Mouse (Mus musculus) ES-E14 (cell line): ENCODE results near the gene Mecr. TPM values are rescaled to one million over a fixed set of nuclear protein-coding genes. Genes with fewer than 3 reads are reported as not detected.
A peak's percentile ranks its signal among the peaks of the same experiment; 100 is the strongest.

ENCODE experiments used
- DNase-seq: peaks from one replicate; pipeline ENCODE4 v3.0.0-alpha.2; 2013; ENCODE audit warnings: low read depth, low spot score
- H3K27ac ChIP-seq: 2 replicates; pipeline ENCODE4 v1.5.1; 2012; ENCODE audit warnings: low read depth, mild to moderate bottlenecking, low read length, moderate library complexity, mixed read lengths; ENCODE audit not compliant: poor library complexity, insufficient read depth, severe bottlenecking
- H3K36me3 ChIP-seq: 2 replicates; pipeline ENCODE4 v1.6.1; 2012; ENCODE audit warnings: mild to moderate bottlenecking, low read length, moderate library complexity, mixed read lengths; ENCODE audit not compliant: control insufficient read depth, poor library complexity, insufficient read depth, severe bottlenecking
- H3K4me1 ChIP-seq, 2 experiments: fragments of 150-350 bp in 1 of 2; sonication (generic) in 1 of 2; 2 replicates each; pipeline ENCODE4 v1.6.1; 2012; ENCODE audit warnings: low read length in 2 of 2, mild to moderate bottlenecking in 1 of 2, mixed read lengths in 1 of 2; ENCODE audit not compliant: control insufficient read depth in 2 of 2, insufficient read depth in 2 of 2, poor library complexity in 1 of 2
- H3K4me3 ChIP-seq, 2 experiments: fragments of 150-350 bp in 1 of 2; sonication (generic) in 1 of 2; 2 replicates each; pipeline ENCODE4 v1.5.1; 2012; ENCODE audit warnings: low read length in 2 of 2, low read depth in 1 of 2, mild to moderate bottlenecking in 1 of 2, mixed read lengths in 1 of 2; ENCODE audit not compliant: insufficient read depth in 1 of 2, poor library complexity in 1 of 2, severe bottlenecking in 1 of 2
- H3K9ac ChIP-seq: 2 replicates; pipeline ENCODE4 v1.6.1; 2012; ENCODE audit warnings: low read depth, mild to moderate bottlenecking, low read length, mixed read lengths; ENCODE audit not compliant: poor library complexity, insufficient read depth, severe bottlenecking
- H3K9me3 ChIP-seq: fragments of 150-350 bp; sonication (generic); 2 replicates; pipeline ENCODE4 v1.6.1; 2012; ENCODE audit warnings: low read depth, mild to moderate bottlenecking, low read length; ENCODE audit not compliant: control insufficient read depth, insufficient read depth
- CHD2 ChIP-seq: IDR thresholded peaks from 2 replicates; pipeline ENCODE4 v1.6.1; 2014; ENCODE audit warnings: mild to moderate bottlenecking, low read depth, low read length, inconsistent platforms
- HCFC1 ChIP-seq: IDR thresholded peaks from 2 replicates; pipeline ENCODE4 v1.6.1; 2012; ENCODE audit warnings: low read length, inconsistent platforms, borderline replicate concordance; ENCODE audit not compliant: insufficient read depth
- MAFK ChIP-seq: IDR thresholded peaks from 2 replicates; pipeline ENCODE4 v1.6.1; 2014; ENCODE audit warnings: mild to moderate bottlenecking, low read depth, low read length, inconsistent platforms; ENCODE audit not compliant: insufficient read depth
- ZC3H11A ChIP-seq: IDR thresholded peaks from 2 replicates; pipeline ENCODE4 v1.6.1; 2012; ENCODE audit warnings: low read depth, mild to moderate bottlenecking, inconsistent platforms, low read length, borderline replicate concordance
- ZNF384 ChIP-seq: IDR thresholded peaks from 2 replicates; pipeline ENCODE4 v1.6.1; 2012; ENCODE audit warnings: low read depth, low read length, inconsistent platforms
- in situ Hi-C, 2 experiments: fragments of 600-800 bp; cut with MboI; formaldehyde crosslinking; loops; one replicate each; pipeline ENCODE4 v1.15.1; 2025; ENCODE audit warnings: low sequenced_read_pairs in 2 of 2, inconsistent platforms in 1 of 2; ENCODE audit not compliant: unreplicated experiment in 2 of 2
- total RNA-seq: library from RNA; depleted of rRNA; stranded (reverse); fragments of 300-350 nt; gene quantifications from 2 replicates; pipeline ENCODE4 v1.2.3, GENCODE M21; 2012

Gene Mecr
- total RNA-seq, 1 experiment, result 31.2 TPM

DNA sequence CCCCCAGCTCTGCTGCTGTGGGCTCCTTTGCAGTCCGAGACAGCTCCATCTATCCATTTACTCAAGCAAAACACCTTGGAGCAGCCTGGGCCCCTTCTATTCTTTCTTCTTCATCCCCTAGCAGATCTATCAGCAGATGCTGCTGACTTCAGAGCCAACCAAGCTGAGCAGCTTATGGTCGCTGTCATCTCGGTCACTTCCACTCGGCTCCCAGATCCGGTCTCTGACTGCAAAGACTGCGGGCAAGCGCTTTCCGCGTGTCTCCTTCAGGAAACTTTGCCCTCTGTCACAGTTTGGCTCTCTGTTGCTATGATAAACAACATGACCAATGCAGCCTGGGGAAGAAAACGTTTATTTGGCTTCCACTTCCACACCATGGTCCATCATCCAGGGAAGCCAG lies 28.4 kb upstream of the Mecr start:
- no peak overlapping the region for H3K4me3 ChIP-seq
- in situ Hi-C loops, result no loop called here
- DNase-seq, result no peak
- H3K9ac ChIP-seq, result no peak overlapping the region
- TF ChIP-seq CHD2 (no peak), ZC3H11A (no peak), ZNF384 (no peak), HCFC1 (no peak), MAFK (no peak)
- peaks cover 0 to 7% of the 10 kb centered on the region in 2 experiments; a peak in 1 of 4 replicates for H3K4me1 ChIP-seq
- H3K27ac ChIP-seq, result no peak overlapping the region
- H3K9me3 ChIP-seq, result no peaks in the 10 kb centered on the region
- H3K36me3 ChIP-seq, result no peaks in the 10 kb centered on the region

DNA sequence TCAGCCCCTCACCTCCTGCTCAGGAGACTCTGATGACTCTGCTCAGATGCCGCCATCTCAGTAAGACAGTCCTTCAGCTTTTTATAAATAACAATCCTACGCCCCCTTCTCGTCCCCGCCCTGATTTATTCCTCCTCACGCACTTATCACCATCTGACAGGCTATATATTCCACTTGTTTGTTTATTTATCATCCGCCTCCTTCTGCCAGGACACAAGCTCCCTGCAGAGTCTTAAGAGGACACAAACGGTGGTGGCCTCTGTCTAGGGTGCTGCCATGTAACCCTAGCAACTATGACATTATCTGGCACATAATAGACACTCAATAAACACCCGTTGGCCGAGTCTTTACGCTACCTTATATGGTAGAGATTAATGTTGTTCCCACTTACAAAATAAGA lies 27.5 kb upstream of the Mecr start:
- no peak for DNase-seq
- no peak overlapping the region for H3K27ac ChIP-seq
- in situ Hi-C loops, result no loop called here
- H3K4me3 ChIP-seq, result no peak overlapping the region
- no peak overlapping the region for H3K9ac ChIP-seq
- peaks cover 0 to 9% of the 10 kb centered on the region in 2 experiments; a peak in 1 of 4 replicates for H3K4me1 ChIP-seq
- H3K36me3 ChIP-seq, result no peaks in the 10 kb centered on the region
- TF ChIP-seq CHD2 (no peak), ZC3H11A (no peak), ZNF384 (no peak), HCFC1 (no peak), MAFK (no peak)
- H3K9me3 ChIP-seq, result no peaks in the 10 kb centered on the region

GRCm38 (mm10) chr4:131818926-131819325 lies 24.3 kb upstream of the Mecr start:
- H3K9ac ChIP-seq, result peak overlapping the region; percentile 42
- H3K27ac ChIP-seq, result no peak overlapping the region; the same call in 1 of the 2 replicates
- H3K36me3 ChIP-seq, result no peaks in the 10 kb centered on the region
- H3K4me1 ChIP-seq, result peaks cover 0 to 13% of the 10 kb centered on the region in 2 experiments; a peak in 1 of 4 replicates
- no peaks in the 10 kb centered on the region for H3K9me3 ChIP-seq
- in situ Hi-C loops, result no loop called here
- DNase-seq, result no peak
- peak overlapping the region; percentile 54 to 58 for H3K4me3 ChIP-seq
- TF ChIP-seq MAFK, result no peak

DNA sequence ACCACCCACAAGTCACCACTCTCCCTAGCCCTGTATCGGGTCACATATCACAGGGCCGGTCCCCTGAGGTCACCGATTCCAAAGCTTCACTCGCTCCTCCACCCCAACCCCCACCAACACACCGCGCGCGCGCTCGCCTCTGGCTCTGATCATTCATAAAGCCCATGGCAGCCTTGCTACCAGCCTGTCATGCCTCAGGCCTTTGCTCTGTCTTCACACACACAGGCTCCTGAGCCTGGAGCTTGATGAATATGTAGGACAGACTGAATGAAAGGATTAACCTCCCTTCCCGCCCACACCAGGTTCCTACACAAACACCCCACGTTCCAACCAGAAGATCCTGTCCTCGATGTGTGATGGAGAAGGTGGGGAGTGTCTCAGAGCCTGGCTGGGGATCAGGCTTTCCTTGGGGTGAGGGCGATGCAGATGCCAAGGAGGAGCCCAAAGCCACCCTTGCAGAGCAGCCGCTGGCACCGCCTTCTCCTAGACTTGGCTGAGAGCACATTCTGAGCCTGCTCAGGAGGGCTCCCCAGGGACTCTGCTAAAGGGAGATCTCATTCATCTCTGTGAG lies 22.0 kb upstream of the Mecr start:
- Histone ChIP-seq H3K27ac (no peak overlapping the region), H3K9me3 (no peaks in the 10 kb centered on the region), H3K9ac (no peak overlapping the region), H3K4me1 (peaks cover 0 to 21% of the 10 kb centered on the region in 2 experiments; a peak in 1 of 4 replicates), H3K4me3 (no peak overlapping the region), H3K36me3 (no peaks in the 10 kb centered on the region)
- no peak for TF ChIP-seq HCFC1
- no peak for TF ChIP-seq ZC3H11A
- TF ChIP-seq MAFK, result no peak
- no peak for TF ChIP-seq ZNF384
- no peak for TF ChIP-seq CHD2
- in situ Hi-C loops, result no loop called here
- no peak for DNase-seq

GRCm38 (mm10) chr4:131822583-131822982 lies 20.7 kb upstream of the Mecr start:
- no peak for TF ChIP-seq ZC3H11A
- no peak for TF ChIP-seq CHD2
- no peak for TF ChIP-seq ZNF384
- no peak for TF ChIP-seq HCFC1
- no peak for TF ChIP-seq MAFK
- in situ Hi-C loops, result no loop called here
- no peak overlapping the region for H3K4me3 ChIP-seq

More at GRCm38 (mm10) chr4:131822583-131822982, 20.7 kb upstream of the Mecr start:
- no peak overlapping the region for H3K27ac ChIP-seq
- no peak overlapping the region for H3K9ac ChIP-seq
- H3K9me3 ChIP-seq, result no peaks in the 10 kb centered on the region
- H3K36me3 ChIP-seq, result no peaks in the 10 kb centered on the region
- H3K4me1 ChIP-seq, result peaks cover 0 to 30% of the 10 kb centered on the region in 2 experiments; a peak in 1 of 4 replicates
- no peak for DNase-seq
